Mouse (Mus musculus): ENCODE data around the gene Hnrnpa3. TPM values are rescaled to one million over a fixed set of nuclear protein-coding genes. Genes with fewer than 3 reads are reported as not detected.

Hnrnpa3 gene
- polyA plus RNA-seq, 1 experiment from 2014 or later: 150 TPM

- H3K9ac ChIP-seq (ENCODE audit: low read depth, low read length): no peak overlapping the region
- WGBS: 49% methylated on average over 12 of the region's 12 CpGs
- no peaks in the 10 kb centered on the region for H3K27me3 ChIP-seq (replicated peaks; ENCODE audit: control insufficient read depth, insufficient read depth, low read length)
- H3K27ac ChIP-seq (ENCODE audit: low read depth, low read length): no peak overlapping the region
- no peaks in the 10 kb centered on the region for H3K4me1 ChIP-seq (ENCODE audit: control insufficient read depth, insufficient read depth, low read depth, low read length)
- H3K9me3 ChIP-seq (ENCODE audit: control insufficient read depth, low read length): no peaks in the 10 kb centered on the region
- ATAC-seq: no peak
- H3K4me2 ChIP-seq (ENCODE audit: low read length): no peak overlapping the region
- no peak overlapping the region for H3K4me3 ChIP-seq (ENCODE audit: low read length)
- H3K36me3 ChIP-seq (ENCODE audit: control insufficient read depth, insufficient read depth, low read length): no peaks in the 10 kb centered on the region
These were observed 57.3 kb downstream of the Hnrnpa3 start for GRCm38 (mm10) chr2:75716046-75717016.

Small RNAs within 50 kb of the gene (microRNA-seq; reads per million reads assigned to microRNA genes)
- not detected for gene Gm24574

Other genes with a start within 250 kb of the Hnrnpa3 start
- 14.3 and 15.7 TPM in 2 replicates for gene Nfe2l2, start 45.4 kb downstream of the Hnrnpa3 start, polyA plus RNA-seq (2015; fragmentation: Nextera tagmentation; extraction: Ambion mirVana)
- gene Agps, start 172.9 kb downstream of the Hnrnpa3 start, polyA plus RNA-seq (2015; fragmentation: Nextera tagmentation; extraction: Ambion mirVana): 21.6 and 27.6 TPM in 2 replicates

Measured in hindbrain, embryonic 16.5 days (tissue).